Mouse (Mus musculus) hindbrain, embryonic 15.5 days (tissue): ENCODE measurements around the gene Spata45. TPM values are rescaled to one million over a fixed set of nuclear protein-coding genes. Genes with fewer than 3 reads are reported as not detected.

Experiments
- ATAC-seq: fragments of 200-750 bp; cut with Nextera tagmentation; 2 replicates; pipeline ENCODE4 v1.8.0; 2017; ENCODE audit warnings: low read depth, moderate number of reproducible peaks, moderate TSS enrichment; ENCODE audit not compliant: low FRiP score
- H3K27ac ChIP-seq: fragments of 300-500 bp; sonication (generic); replicated peaks from 2 replicates; pipeline ENCODE4 v1.5.1; 2015; ENCODE audit warnings: mild to moderate bottlenecking, inconsistent platforms
- H3K27me3 ChIP-seq: fragments of 300-500 bp; sonication (generic); 2 replicates; pipeline ENCODE4 v1.6.1; 2015; ENCODE audit warnings: control low read depth, inconsistent platforms
- H3K36me3 ChIP-seq: fragments of 300-500 bp; sonication (generic); 2 replicates; pipeline ENCODE4 v1.6.1; 2015; ENCODE audit warnings: control low read depth, inconsistent platforms
- H3K4me1 ChIP-seq: fragments of 300-500 bp; sonication (generic); replicated peaks from 2 replicates; pipeline ENCODE4 v1.6.1; 2015; ENCODE audit warnings: control low read depth, inconsistent platforms
- H3K4me2 ChIP-seq: fragments of 300-500 bp; sonication (generic); 2 replicates; pipeline ENCODE4 v1.6.1; 2015; ENCODE audit warnings: moderate library complexity, mild to moderate bottlenecking, inconsistent platforms
- H3K4me3 ChIP-seq: fragments of 300-500 bp; sonication (generic); 2 replicates; pipeline ENCODE4 v1.5.1; 2015; ENCODE audit warnings: mild to moderate bottlenecking, inconsistent platforms
- H3K9ac ChIP-seq: fragments of 300-500 bp; sonication (generic); 2 replicates; pipeline ENCODE4 v1.6.1; 2015; ENCODE audit warnings: inconsistent platforms
- H3K9me3 ChIP-seq: fragments of 300-500 bp; sonication (generic); 2 replicates; pipeline ENCODE4 v1.6.1; 2016; ENCODE audit warnings: control low read depth, inconsistent platforms
- WGBS: fragments of 180-500 bp; shearing (Covaris S2); methylation state at CpG from one replicate; pipeline ENCODE4 v1.1.7; 2015; 5-methylcytosine and 5-hydroxymethylcytosine counted together
- polyA plus RNA-seq: library from polyadenylated mRNA; unstranded; fragments of >200 nt; fragmentation: Nextera tagmentation; extraction: Ambion mirVana; gene quantifications from 2 replicates; pipeline ENCODE4 v1.2.1, GENCODE M21; 2015

Spata45 gene
- polyA plus RNA-seq, 1 experiment from 2014 or later, result not detected

GRCm38 (mm10) chr1:191089355-191089754 is 52.9 kb downstream of the Spata45 start:
- H3K27me3 ChIP-seq, result no peaks in the 10 kb centered on the region
- no peak overlapping the region for H3K9ac ChIP-seq
- ATAC-seq, result no peak
- no peaks in the 10 kb centered on the region for H3K36me3 ChIP-seq
- H3K9me3 ChIP-seq, result no peaks in the 10 kb centered on the region
- H3K4me2 ChIP-seq, result no peak overlapping the region
- 79% methylated on average over 6 of the region's 6 CpGs for WGBS
- no peaks in the 10 kb centered on the region for H3K4me1 ChIP-seq
- H3K4me3 ChIP-seq, result no peak overlapping the region
- H3K27ac ChIP-seq, result no peak overlapping the region

- Histone ChIP-seq H3K4me2 (no peak overlapping the region), H3K9me3 (no peaks in the 10 kb centered on the region), H3K27ac (no peak overlapping the region), H3K36me3 (no peaks in the 10 kb centered on the region), H3K4me1 (peaks cover under 1% of the 10 kb centered on the region), H3K27me3 (peaks cover 5% of the 10 kb centered on the region; the same call in 1 of the 2 replicates), H3K4me3 (no peak overlapping the region), H3K9ac (no peak overlapping the region)
- WGBS, result 83% methylated on average over 8 of the region's 8 CpGs
- no peak for ATAC-seq
Measured at GRCm38 (mm10) chr1:191092050-191092449, 55.6 kb downstream of the Spata45 start.

Other genes with a start within 250 kb of the Spata45 start
- 27.4 and 30.4 TPM in 2 replicates for gene Rps6kc1, start 124.9 kb upstream of the Spata45 start, polyA plus RNA-seq
- 43.9 and 48.6 TPM in 2 replicates for gene Angel2, start 111.5 kb upstream of the Spata45 start, polyA plus RNA-seq
- gene Vash2, start 57.3 kb upstream of the Spata45 start, polyA plus RNA-seq, result 77.3 and 83.6 TPM in 2 replicates
- 9.9 and 10.2 TPM in 2 replicates for gene Flvcr1, start 10.5 kb upstream of the Spata45 start, polyA plus RNA-seq
- 14.5 TPM in 2 replicates for gene Tatdn3, start 26.3 kb downstream of the Spata45 start, polyA plus RNA-seq
- gene Nsl1, start 26.4 kb downstream of the Spata45 start, polyA plus RNA-seq, result 4.6 and 4.9 TPM in 2 replicates
- 2.0 and 2.3 TPM in 2 replicates for gene Batf3, start 61.2 kb downstream of the Spata45 start, polyA plus RNA-seq
- not detected in 2 replicates for gene Fam71a, start 128.2 kb downstream of the Spata45 start, polyA plus RNA-seq
- gene Atf3, start 181.4 kb downstream of the Spata45 start, polyA plus RNA-seq, result 0.73 and 1.8 TPM in 2 replicates